Comparison of ENCODE assay signal across 7 mouse cellular contexts in the genomic region with DNA sequence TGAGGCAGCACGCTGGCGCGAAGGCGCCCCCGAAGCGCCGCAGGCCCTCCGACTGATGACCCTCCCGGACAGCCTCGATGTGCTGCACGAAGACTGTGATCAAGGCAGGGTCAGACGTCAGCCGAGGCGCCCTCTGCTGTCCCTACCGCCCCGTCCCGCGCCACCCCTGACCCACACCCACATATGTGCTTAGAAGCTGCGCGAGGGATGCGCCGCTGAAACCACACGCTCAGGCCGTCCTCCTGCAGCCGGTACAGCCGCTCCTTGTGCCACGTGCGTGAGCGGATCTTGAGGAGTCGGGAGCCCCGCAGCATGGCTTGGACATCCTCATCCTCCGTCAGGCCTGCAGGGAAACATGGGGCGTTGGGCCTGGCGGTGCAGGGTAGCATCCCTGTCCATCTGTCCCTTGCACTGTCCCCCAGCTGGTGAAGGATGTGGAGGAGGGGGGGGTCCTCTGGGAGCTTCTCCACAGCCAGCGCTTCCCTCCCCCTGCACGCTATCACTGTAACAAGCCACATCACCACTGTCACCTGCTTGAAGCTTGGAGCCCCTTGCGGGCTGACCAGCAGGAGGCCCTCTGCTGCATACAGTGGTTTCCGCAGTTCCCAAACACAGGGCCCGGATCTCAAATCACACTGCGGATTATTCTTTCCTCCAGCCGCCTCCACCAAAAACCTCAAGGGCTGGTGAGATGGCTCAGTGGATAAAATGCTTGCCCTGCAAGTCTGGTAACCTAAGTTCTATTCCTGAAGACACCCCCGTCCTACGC. TPM values are rescaled to one million over a fixed set of nuclear protein-coding genes. Genes with fewer than 3 reads are reported as not detected.
A peak's percentile ranks its signal among the peaks of the same experiment; 100 is the strongest.
DNase-seq lines count a peak whose midpoint lies in the region; ATAC-seq lines count a peak whose summit lies in the region.

No protein-coding gene starts in this region.

- DNase-seq in lung, postnatal 36 days, result no peak
- DNase-seq in embryo, embryonic 9.5 days (ENCODE audit: extremely low spot score), result peak; percentile 66
- DNase-seq in hindbrain, embryonic 14.5 days (ENCODE audit: low spot score), result peak; percentile 28
- DNase-seq in adipocyte (ENCODE audit: low spot score), result no peak
- DNase-seq in yolk sac, embryonic 10.5 days (ENCODE audit: low spot score), result no peak

- H3K4me3 ChIP-seq in lung, embryonic 15.5 days, result peak overlapping the region; percentile 32
- H3K4me3 ChIP-seq in hindbrain, embryonic 14.5 days (replicated peaks; ENCODE audit: low read length), result peak overlapping the region; percentile 24
- peak overlapping the region; percentile 25 for H3K4me3 ChIP-seq in midbrain, embryonic 12.5 days

- H3K9ac ChIP-seq in lung, embryonic 15.5 days, result no peak overlapping the region
- peak overlapping the region; percentile 51 for H3K9ac ChIP-seq in hindbrain, embryonic 14.5 days
- 0 out of 2 replicates have a peak overlapping the region, but pooled peaks have one; percentile 15 for H3K9ac ChIP-seq in midbrain, embryonic 12.5 days (replicated peaks)

- WGBS in lung, embryonic 15.5 days, result 5% methylated on average over 43 of the region's 43 CpGs
- under 1% methylated on average over 42 of the region's 43 CpGs for WGBS in hindbrain, embryonic 14.5 days
- WGBS in midbrain, embryonic 12.5 days, result 2% methylated on average over 43 of the region's 43 CpGs

- H3K27ac ChIP-seq in lung, embryonic 15.5 days, result no peak overlapping the region
- H3K27ac ChIP-seq in hindbrain, embryonic 14.5 days, result no peak overlapping the region
- H3K27ac ChIP-seq in midbrain, embryonic 12.5 days (replicated peaks), result no peak overlapping the region

- H3K4me1 ChIP-seq in lung, embryonic 15.5 days, result peaks cover 10% of the 10 kb centered on the region
- H3K4me1 ChIP-seq in hindbrain, embryonic 14.5 days (replicated peaks; ENCODE audit: control insufficient read depth, insufficient read depth, low read length), result peaks cover 6% of the 10 kb centered on the region
- peaks cover 11% of the 10 kb centered on the region for H3K4me1 ChIP-seq in midbrain, embryonic 12.5 days

- no peaks in the 10 kb centered on the region for H3K36me3 ChIP-seq in lung, embryonic 15.5 days
- no peaks in the 10 kb centered on the region for H3K36me3 ChIP-seq in hindbrain, embryonic 14.5 days (replicated peaks; ENCODE audit: control insufficient read depth, insufficient read depth)
- no peaks in the 10 kb centered on the region for H3K36me3 ChIP-seq in midbrain, embryonic 12.5 days

- H3K4me2 ChIP-seq in lung, embryonic 15.5 days, result peak overlapping the region; percentile 55
- H3K4me2 ChIP-seq in hindbrain, embryonic 14.5 days (replicated peaks), result peak overlapping the region; percentile 46
- H3K4me2 ChIP-seq in midbrain, embryonic 12.5 days (replicated peaks), result peak overlapping the region; percentile 46

- peak; percentile 27; the same call in 1 of the 2 replicates for ATAC-seq in lung, embryonic 15.5 days (ENCODE audit: borderline replicate concordance, extremely low read depth, low FRiP score, low TSS enrichment)
- ATAC-seq in hindbrain, embryonic 14.5 days (ENCODE audit: low FRiP score), result peak; percentile 51; the same call in 1 of the 2 replicates
- peak; percentile 52; the same call in 1 of the 2 replicates for ATAC-seq in midbrain, embryonic 12.5 days (ENCODE audit: low FRiP score, low read depth)

- no peaks in the 10 kb centered on the region for H3K9me3 ChIP-seq in lung, embryonic 15.5 days
- no peaks in the 10 kb centered on the region for H3K9me3 ChIP-seq in hindbrain, embryonic 14.5 days (ENCODE audit: control insufficient read depth, low read length)
- H3K9me3 ChIP-seq in midbrain, embryonic 12.5 days, result no peaks in the 10 kb centered on the region

- peaks cover 33% of the 10 kb centered on the region for H3K27me3 ChIP-seq in lung, embryonic 15.5 days
- H3K27me3 ChIP-seq in hindbrain, embryonic 14.5 days (ENCODE audit: control insufficient read depth, insufficient read depth, low read length), result peaks cover 35% of the 10 kb centered on the region
- H3K27me3 ChIP-seq in midbrain, embryonic 12.5 days, result peaks cover 46% of the 10 kb centered on the region

RNA-seq across cellular contexts. Expression of a gene that starts 21.0 kb away (rescaled TPM):
- 2.5 and 3.6 TPM in 2 replicates for polyA plus RNA-seq in lung, embryonic 15.5 days (2015; fragmentation: Nextera tagmentation; extraction: Ambion mirVana)
- polyA plus RNA-seq in hindbrain, embryonic 14.5 days (2014; fragmentation: Nextera tagmentation; extraction: Ambion mirVana), result 1.7 and 1.9 TPM in 2 replicates
- polyA plus RNA-seq in midbrain, embryonic 12.5 days (2016; fragmentation: Nextera tagmentation; extraction: Ambion mirVana), result 0.79 and 1.1 TPM in 2 replicates

RNA-seq across cellular contexts. Expression of a gene that starts 21.0 kb away (rescaled TPM):
- 15.7 and 18.3 TPM in 2 replicates for polyA plus RNA-seq in lung, embryonic 15.5 days (2015; fragmentation: Nextera tagmentation; extraction: Ambion mirVana)
- 8.3 and 10.6 TPM in 2 replicates for polyA plus RNA-seq in hindbrain, embryonic 14.5 days (2014; fragmentation: Nextera tagmentation; extraction: Ambion mirVana)
- 7.5 and 8.4 TPM in 2 replicates for polyA plus RNA-seq in midbrain, embryonic 12.5 days (2016; fragmentation: Nextera tagmentation; extraction: Ambion mirVana)

RNA-seq across cellular contexts. Expression of a gene that starts 35.5 kb away (rescaled TPM):
- polyA plus RNA-seq in lung, embryonic 15.5 days (2015; fragmentation: Nextera tagmentation; extraction: Ambion mirVana), result 4.4 and 4.5 TPM in 2 replicates
- polyA plus RNA-seq in hindbrain, embryonic 14.5 days (2014; fragmentation: Nextera tagmentation; extraction: Ambion mirVana), result 5.3 and 5.6 TPM in 2 replicates
- 2.6 and 3.1 TPM in 2 replicates for polyA plus RNA-seq in midbrain, embryonic 12.5 days (2016; fragmentation: Nextera tagmentation; extraction: Ambion mirVana)

RNA-seq across cellular contexts. Expression of a gene that starts 51.7 kb away (rescaled TPM):
- polyA plus RNA-seq in lung, embryonic 15.5 days (2015; fragmentation: Nextera tagmentation; extraction: Ambion mirVana), result 8.3 and 9.6 TPM in 2 replicates
- polyA plus RNA-seq in hindbrain, embryonic 14.5 days (2014; fragmentation: Nextera tagmentation; extraction: Ambion mirVana), result 20.9 and 24.2 TPM in 2 replicates
- polyA plus RNA-seq in midbrain, embryonic 12.5 days (2016; fragmentation: Nextera tagmentation; extraction: Ambion mirVana), result 9.7 and 10.5 TPM in 2 replicates

RNA-seq across cellular contexts. Expression of a gene that starts 52.4 kb away (rescaled TPM):
- polyA plus RNA-seq in lung, embryonic 15.5 days (2015; fragmentation: Nextera tagmentation; extraction: Ambion mirVana), result 147 and 150 TPM in 2 replicates
- 161 and 166 TPM in 2 replicates for polyA plus RNA-seq in hindbrain, embryonic 14.5 days (2014; fragmentation: Nextera tagmentation; extraction: Ambion mirVana)
- 163 and 174 TPM in 2 replicates for polyA plus RNA-seq in midbrain, embryonic 12.5 days (2016; fragmentation: Nextera tagmentation; extraction: Ambion mirVana)

Comparison
In these comparisons a context has a peak if more than half of its experiments do, and no peak if none do; other contexts are left out.
1. DNase-seq: peak in embryo, embryonic 9.5 days (single experiment) and hindbrain, embryonic 14.5 days (single experiment); none in lung, postnatal 36 days (single experiment), adipocyte (single experiment) and yolk sac, embryonic 10.5 days (single experiment).
2. Peak in every context shown above with its lines, with median percentiles within 50 percentile points of each other: ATAC-seq, H3K4me2 ChIP-seq and H3K4me3 ChIP-seq.